Mouse (Mus musculus) cortical plate, adult 2 months (tissue): Measurements from ENCODE around the gene Sag.

Experiments used
- CTCF ChIP-seq: fragments of 200-500 bp; IDR thresholded peaks from 2 replicates; pipeline ENCODE4 v1.5.1; 2011; ENCODE audit warnings: mild to moderate bottlenecking, control low read depth, low read length; ENCODE audit not compliant: insufficient read depth; ENCODE audit errors: extremely low read depth
- POLR2A ChIP-seq: fragments of 200-500 bp; IDR thresholded peaks from 2 replicates; pipeline ENCODE4 v1.6.1; 2011; ENCODE audit warnings: mild to moderate bottlenecking, low read length, control low read depth; ENCODE audit not compliant: insufficient read depth; ENCODE audit errors: extremely low read depth

- TF ChIP-seq CTCF (no peak), POLR2A (no peak)
These were observed 34.2 kb upstream of the Sag start for GRCm38 (mm10) chr1:87769263-87769662.
